Mouse (Mus musculus) bone marrow, adult 2 months (tissue): Measurements from ENCODE around the gene Gm16181. TPM values are rescaled to one million over a fixed set of nuclear protein-coding genes. Genes with fewer than 3 reads are reported as not detected.

Experiments
- H3K27ac ChIP-seq: fragments of 200-500 bp; 2 replicates; pipeline ENCODE4 v1.5.1; 2012; ENCODE audit warnings: low read depth, mild to moderate bottlenecking, control low read depth, inconsistent platforms, low read length; ENCODE audit not compliant: control insufficient read depth, poor library complexity, insufficient read depth
- H3K4me1 ChIP-seq: fragments of 200-500 bp; 2 replicates; pipeline ENCODE4 v1.6.1; 2011; ENCODE audit warnings: low read length; ENCODE audit not compliant: control insufficient read depth, insufficient read depth
- H3K4me3 ChIP-seq: fragments of 200-500 bp; replicated peaks from 2 replicates; pipeline ENCODE3; 2011; ENCODE audit warnings: mild to moderate bottlenecking, low read depth, low read length, control low read depth; ENCODE audit not compliant: control insufficient read depth
- CTCF ChIP-seq: fragments of 200-500 bp; IDR thresholded peaks from 2 replicates; pipeline ENCODE4 v1.5.1; 2011; ENCODE audit warnings: low read length, control low read depth; ENCODE audit not compliant: control insufficient read depth, insufficient read depth
- POLR2A ChIP-seq: fragments of 200-500 bp; IDR thresholded peaks from 2 replicates; pipeline ENCODE4 v1.6.1; 2011; ENCODE audit warnings: low read depth, mild to moderate bottlenecking, control low read depth, low read length, borderline replicate concordance; ENCODE audit not compliant: control insufficient read depth
- WGBS: fragments of 180-500 bp; shearing (Covaris S2); methylation state at CpG from one replicate; pipeline ENCODE4 v1.1.7; 2018; 5-methylcytosine and 5-hydroxymethylcytosine counted together
- polyA plus RNA-seq: library from polyadenylated mRNA; stranded (reverse); fragments of >200 nt; gene quantifications from 2 replicates; pipeline ENCODE4 v1.2.4, GENCODE M21; 2011; ENCODE audit warnings: low replicate concordance; ENCODE audit not compliant: missing spikeins, insufficient read depth, insufficient read length

Gm16181 gene
- polyA plus RNA-seq, 1 experiment = not detected

- Histone ChIP-seq H3K27ac (peak overlapping the region; percentile 76), H3K4me3 (peak overlapping the region; percentile 64), H3K4me1 (peaks cover 7% of the 10 kb centered on the region)
- WGBS = 1% methylated on average over 18 of the region's 18 CpGs
- no peak for TF ChIP-seq CTCF
- no peak for TF ChIP-seq POLR2A
Observed at GRCm38 (mm10) chr17:35185639-35186611, 34.7 kb upstream of the Gm16181 start.

GRCm38 (mm10) chr17:35186681-35187080 lies 34.0 kb upstream of the Gm16181 start:
- TF ChIP-seq CTCF (no peak), POLR2A (0 out of 2 replicates have a peak, but pooled peaks have one; percentile 5)
- Histone ChIP-seq H3K4me3 (peak overlapping the region; percentile 64), H3K4me1 (peaks cover 7% of the 10 kb centered on the region), H3K27ac (peak overlapping the region; percentile 76)
- 5% methylated on average over 4 of the region's 4 CpGs for WGBS

DNA sequence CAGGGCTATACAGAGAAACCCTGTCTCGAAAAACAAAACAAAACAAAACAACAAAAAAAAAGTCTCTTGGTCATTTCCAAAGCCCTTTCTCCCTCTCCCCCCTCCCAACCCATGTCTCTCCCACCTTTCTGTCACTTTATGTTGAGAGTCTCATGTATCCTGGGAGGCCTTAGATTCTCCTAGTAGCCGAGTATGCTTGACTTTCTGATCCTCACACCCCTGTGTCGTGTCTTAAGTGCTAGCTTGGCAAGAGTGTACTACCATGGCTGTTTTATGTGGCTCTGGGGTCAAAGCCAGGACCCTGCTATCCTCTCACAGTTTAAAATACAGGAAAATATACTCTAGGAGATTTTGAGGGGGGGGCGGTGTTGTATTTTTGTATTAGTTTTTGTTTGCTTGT lies 33.3 kb upstream of the Gm16181 start:
- H3K4me3 ChIP-seq = peak overlapping the region; percentile 54
- H3K4me1 ChIP-seq = peaks cover 9% of the 10 kb centered on the region
- peak overlapping the region; percentile 95; the same call in 1 of the 2 replicates for H3K27ac ChIP-seq
- TF ChIP-seq POLR2A (no peak), CTCF (no peak)
- WGBS = 44% methylated on average over 4 of the region's 4 CpGs

DNA sequence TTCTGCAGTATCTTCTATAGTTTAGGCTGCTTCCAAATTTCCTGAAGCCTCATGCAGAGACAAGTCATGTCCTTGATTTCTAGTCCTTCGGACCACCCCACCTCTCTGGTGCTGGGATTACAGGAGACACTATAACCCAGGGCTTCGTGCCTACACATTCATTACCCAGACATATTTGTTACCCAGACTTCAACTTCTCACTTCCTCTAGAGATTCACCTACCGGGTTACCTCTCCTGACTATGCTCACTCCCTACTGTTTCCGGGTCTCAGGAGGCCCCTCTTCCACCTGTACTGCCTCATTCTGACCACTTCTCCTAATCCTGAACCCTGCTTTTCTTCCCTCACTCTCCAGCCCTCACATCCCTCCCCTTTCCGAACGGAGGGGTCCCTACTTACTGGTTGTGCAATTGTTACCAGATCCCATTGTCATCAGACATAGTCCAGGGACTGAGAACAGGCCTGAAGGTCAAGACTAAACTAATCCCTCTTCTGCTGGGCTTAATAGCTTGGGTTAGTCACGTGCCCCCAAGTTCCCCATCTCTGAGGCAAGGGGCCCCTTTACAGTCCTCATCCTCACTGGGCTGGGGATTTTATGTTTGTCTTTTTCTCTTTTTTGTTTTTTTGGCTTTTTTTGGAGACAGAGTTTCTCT lies 32.5 kb upstream of the Gm16181 start, which contains the start of gene Lst1:
Lst1 (minus strand) TSS at position 481 of the 652 bp plus-strand sequence.
- no peak for TF ChIP-seq POLR2A
- no peak for TF ChIP-seq CTCF
- 15% methylated on average over 7 of the region's 7 CpGs for WGBS
- Histone ChIP-seq H3K4me1 (peaks cover 11% of the 10 kb centered on the region), H3K27ac (peak within 1 kb of the TSS; percentile 95), H3K4me3 (peak within 1 kb of the TSS; percentile 76)

GRCm38 (mm10) chr17:35189186-35189585 lies 31.4 kb upstream of the Gm16181 start:
- peak overlapping the region; percentile 71 for H3K27ac ChIP-seq
- no peak overlapping the region for H3K4me3 ChIP-seq
- TF ChIP-seq POLR2A (no peak), CTCF (no peak)
- peaks cover 15% of the 10 kb centered on the region for H3K4me1 ChIP-seq
- 0% methylated on average over 1 of the region's 1 CpGs for WGBS

GRCm38 (mm10) chr17:35190096-35190495 lies 30.5 kb upstream of the Gm16181 start:
- H3K4me3 ChIP-seq = no peak overlapping the region
- peaks cover 14% of the 10 kb centered on the region for H3K4me1 ChIP-seq
- TF ChIP-seq CTCF (no peak), POLR2A (no peak)
- H3K27ac ChIP-seq = peak overlapping the region; percentile 71
- WGBS = 1% methylated on average over 4 of the region's 4 CpGs

- peak; percentile 4; the same call in 1 of the 2 replicates for TF ChIP-seq CTCF
- no peak for TF ChIP-seq POLR2A
- WGBS = 55% methylated on average over 2 of the region's 2 CpGs
- Histone ChIP-seq H3K4me3 (no peak overlapping the region), H3K27ac (peak overlapping the region; percentile 42; the same call in 1 of the 2 replicates), H3K4me1 (peaks cover 13% of the 10 kb centered on the region; the same call in 1 of the 2 replicates)
Observed at GRCm38 (mm10) chr17:35191723-35192122, 28.9 kb upstream of the Gm16181 start.

DNA sequence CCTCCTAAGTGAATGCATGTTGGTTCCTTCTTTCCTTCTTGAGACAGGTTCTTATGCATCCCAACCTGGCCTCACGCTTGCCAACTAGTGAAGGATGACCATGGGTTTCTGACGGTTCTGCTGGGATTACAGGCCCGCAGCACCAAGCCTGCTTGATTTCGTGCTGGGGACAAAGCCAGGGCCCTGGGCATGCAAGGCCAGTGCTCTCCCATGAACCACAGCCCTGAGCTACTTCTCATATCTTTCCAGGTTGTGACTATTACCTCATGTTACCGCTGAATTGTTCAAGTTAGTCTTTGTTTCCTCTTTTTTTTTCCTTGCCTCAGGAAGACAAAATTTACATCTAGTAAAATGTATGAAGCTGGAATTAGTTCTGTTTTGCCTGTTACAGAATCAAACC lies 27.7 kb upstream of the Gm16181 start:
- H3K4me1 ChIP-seq = peaks cover 13% of the 10 kb centered on the region; the same call in 1 of the 2 replicates
- WGBS = 14% methylated on average over 5 of the region's 5 CpGs
- TF ChIP-seq CTCF (no peak), POLR2A (no peak)
- no peak overlapping the region for H3K4me3 ChIP-seq
- peak overlapping the region; percentile 92 for H3K27ac ChIP-seq
